Mouse (Mus musculus) gastrocnemius, postnatal 10 days (tissue): ENCODE measurements around the gene Zfp451. TPM values are rescaled to one million over a fixed set of nuclear protein-coding genes. Genes with fewer than 3 reads are reported as not detected.

Experiments used
- DNase-seq: peaks from one replicate; pipeline ENCODE4 v3.0.0; 2021; ENCODE audit warnings: mixed read lengths
- total RNA-seq, 2 experiments: library from RNA; stranded (reverse); gene quantifications; 2 replicates each; pipeline ENCODE4 v1.2.3; 2021

Zfp451 gene
- total RNA-seq, 2 experiments from 2014 or later: 17.2 to 20.5 TPM

DNA sequence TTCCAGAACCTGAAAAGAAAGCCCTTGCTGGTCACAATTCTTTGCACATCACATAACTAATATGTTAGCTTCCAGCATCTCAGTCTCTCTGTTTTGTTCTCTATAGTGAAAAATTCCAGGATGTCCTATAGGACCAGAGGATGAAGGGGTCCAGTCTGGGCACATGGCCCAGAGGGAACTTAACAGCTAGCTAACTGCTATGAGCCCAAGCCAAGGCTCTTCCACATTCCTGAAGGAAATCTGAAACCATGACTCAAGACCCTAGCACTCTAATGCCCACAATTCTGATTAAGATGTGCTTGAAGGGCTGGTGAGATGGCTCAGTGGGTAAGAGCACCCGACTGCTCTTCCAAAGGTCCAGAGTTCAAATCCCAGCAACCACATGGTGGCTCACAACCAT is 96.8 kb downstream of the Zfp451 start:
- DNase-seq: no peak

DNA sequence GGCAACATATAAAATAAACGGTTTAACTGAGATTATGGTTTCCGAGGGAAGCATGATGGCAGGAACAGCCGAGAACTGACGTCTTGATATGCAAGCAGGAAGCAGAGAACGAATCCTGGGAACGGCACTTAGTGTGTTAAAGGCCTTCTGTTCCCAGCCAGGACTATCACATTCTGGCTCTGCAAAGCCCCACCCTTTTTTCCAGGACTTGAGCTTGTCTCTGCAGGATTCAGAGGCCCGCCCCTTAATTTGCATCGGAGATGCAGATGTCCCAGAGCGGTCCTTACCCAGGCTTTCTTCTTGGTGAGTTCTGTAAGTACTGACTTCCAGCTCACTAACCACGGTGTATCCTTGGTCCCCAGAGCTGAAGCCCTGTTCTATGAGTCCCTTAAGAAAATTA is 99.6 kb downstream of the Zfp451 start:
- no peak for DNase-seq

DNA sequence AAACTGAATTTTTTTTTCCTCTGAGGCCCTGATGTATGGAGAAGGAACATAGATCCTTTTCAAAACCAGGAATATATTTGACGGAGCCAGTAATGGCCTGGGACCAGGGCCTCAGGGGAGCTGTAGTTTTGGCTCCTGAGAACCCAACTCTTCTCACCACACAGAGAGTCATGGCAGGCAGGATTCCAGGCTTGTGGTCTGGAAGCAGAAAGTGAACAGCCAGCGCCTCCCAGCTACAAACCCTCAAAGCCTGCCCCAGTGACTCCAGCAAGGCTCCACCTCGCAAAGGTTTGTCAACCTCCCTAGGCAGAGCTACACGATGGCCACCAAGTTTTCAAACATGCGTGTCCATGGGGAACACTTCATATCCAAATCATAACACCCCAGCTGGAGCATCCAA is 102.4 kb downstream of the Zfp451 start:
- DNase-seq: no peak

Other genes with a start within 250 kb of the Zfp451 start
- gene Prim2, start 144.8 kb downstream of the Zfp451 start, total RNA-seq: 1 to 10 TPM; 4.2 to 5.5 TPM
- gene Rab23, start 94.7 kb downstream of the Zfp451 start, total RNA-seq: 10 to 100 TPM in 1 of 2 experiments, 1 to 10 TPM in 1; 8.1 to 14.4 TPM
- 10 to 100 TPM; 27.2 to 27.6 TPM for gene Bag2, start 56.8 kb downstream of the Zfp451 start, total RNA-seq
- gene Bend6, start 93.2 kb upstream of the Zfp451 start, total RNA-seq: 1 to 10 TPM in 1 of 2 experiments, under 1 TPM in 1; 0.68 to 1.2 TPM
- 100 to 1,000 TPM; 130 to 146 TPM for gene Dst, start 93.6 kb upstream of the Zfp451 start, total RNA-seq